Mouse (Mus musculus) erythroid progenitor cell, adult 5-6 weeks (primary cell): Measurements from ENCODE around the gene Grin2a. TPM values are rescaled to one million over a fixed set of nuclear protein-coding genes. Genes with fewer than 3 reads are reported as not detected.

Experiments
- ATAC-seq: replicated peaks from 2 replicates; pipeline ENCODE4 v1.8.0; 2016; ENCODE audit warnings: moderate number of reproducible peaks, mild to moderate bottlenecking, moderate TSS enrichment, inconsistent platforms; ENCODE audit not compliant: poor library complexity, low FRiP score, severe bottlenecking
- total RNA-seq, 2 experiments: library from RNA; stranded (forward) in 1 of 2; stranded (reverse) in 1 of 2; fragments of 150-400 nt in 1 of 2; fragments of 186-747, 209-891 nt in 1 of 2; gene quantifications; 2 replicates each; pipeline versions ENCODE4 v1.2.3 to v1.2.4; 2015 to 2017; ENCODE audit warnings: low replicate concordance in 2 of 2

The Grin2a gene
- total RNA-seq, 2 experiments from 2014 or later: not detected

DNA sequence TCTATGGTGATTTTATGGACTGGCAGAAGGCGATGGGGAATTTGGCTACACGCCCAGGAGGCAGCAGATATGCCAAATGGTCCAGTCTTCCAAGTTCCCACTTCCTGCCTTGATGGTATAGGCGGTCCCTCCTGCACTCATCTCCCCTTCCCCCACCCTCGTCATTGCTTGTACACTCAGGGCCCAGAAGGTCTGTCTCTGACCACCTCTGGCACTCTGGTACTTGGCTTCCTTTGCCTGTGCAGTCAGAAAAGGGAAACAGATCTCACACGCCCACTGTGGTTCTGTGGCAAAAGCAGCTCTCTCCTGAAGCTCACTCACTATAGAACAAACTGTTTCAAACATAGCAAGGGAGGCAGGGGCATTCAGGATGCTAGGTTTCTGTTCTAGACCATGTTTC lies 227.0 kb downstream of the Grin2a start:
- ATAC-seq: no peak

- no peak for ATAC-seq
Observed at GRCm38 (mm10) chr16:9767946-9768345, 227.4 kb downstream of the Grin2a start.

GRCm38 (mm10) chr16:9764086-9764485 lies 231.3 kb downstream of the Grin2a start:
- no peak for ATAC-seq

GRCm38 (mm10) chr16:9760347-9760746 lies 235.0 kb downstream of the Grin2a start:
- no peak for ATAC-seq

GRCm38 (mm10) chr16:9756849-9757248 lies 238.5 kb downstream of the Grin2a start:
- no peak for ATAC-seq

DNA sequence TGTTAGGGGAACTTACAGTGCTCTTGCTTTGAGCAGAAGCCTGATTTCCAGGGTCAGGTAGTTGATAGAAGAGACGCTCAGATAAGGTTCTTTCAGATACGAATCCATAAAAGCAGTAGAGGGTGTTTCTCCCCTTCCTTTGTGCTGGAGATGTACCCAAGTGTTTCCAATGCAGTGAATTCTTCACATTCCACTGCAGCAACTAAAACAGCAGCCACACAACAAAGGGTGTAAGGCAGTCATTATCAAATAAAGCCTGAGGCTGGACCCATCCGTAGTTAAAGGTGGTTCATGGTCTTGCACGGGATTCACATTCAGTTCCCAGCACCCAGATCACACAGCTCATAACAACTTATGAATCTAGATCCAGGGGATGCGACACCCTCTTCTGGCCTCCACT lies 241.3 kb downstream of the Grin2a start:
- ATAC-seq: no peak

DNA sequence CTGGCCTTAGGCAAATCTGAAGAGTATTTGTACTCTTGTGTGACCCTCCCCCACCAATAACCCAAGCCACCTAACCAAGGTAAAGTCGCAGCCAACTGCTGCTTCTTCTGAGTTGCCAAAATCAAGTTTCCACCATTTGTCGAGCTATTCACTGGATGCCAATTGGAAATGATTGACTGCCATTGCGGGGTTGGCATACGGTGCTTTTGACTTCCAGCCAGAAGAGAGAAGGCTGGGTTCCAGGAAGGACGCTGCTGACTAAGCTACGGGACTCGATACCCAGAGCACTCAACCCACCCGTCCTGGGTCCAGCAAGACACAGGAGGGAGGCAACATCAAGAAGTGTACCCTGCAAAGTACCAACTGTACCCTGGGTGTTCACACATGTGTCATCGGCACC lies 242.3 kb downstream of the Grin2a start:
- ATAC-seq: no peak

DNA sequence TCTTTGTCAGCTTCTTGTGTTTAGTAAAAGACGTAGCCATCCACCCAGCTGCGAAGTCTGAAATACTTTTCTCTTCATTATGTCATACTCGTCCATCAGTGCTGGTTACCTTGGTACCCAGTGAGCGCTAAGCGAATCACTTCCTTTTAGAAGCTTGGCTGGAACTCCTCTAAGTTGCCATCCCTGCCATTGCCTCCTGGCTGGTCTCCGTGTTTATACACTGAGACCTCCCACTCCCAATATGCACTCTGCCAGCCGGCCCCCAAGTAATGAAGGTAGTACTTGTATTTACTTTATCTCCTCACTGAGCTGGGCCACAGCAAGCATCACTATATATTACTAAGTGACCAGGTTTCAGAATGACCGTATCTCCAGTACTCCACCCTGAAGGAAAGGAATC lies 242.8 kb downstream of the Grin2a start:
- ATAC-seq: no peak

GRCm38 (mm10) chr16:9751045-9751569 lies 244.3 kb downstream of the Grin2a start:
- no peak for ATAC-seq

GRCm38 (mm10) chr16:9749661-9750060 lies 245.7 kb downstream of the Grin2a start:
- no peak for ATAC-seq

- ATAC-seq: no peak
Observed at GRCm38 (mm10) chr16:9742443-9742842, 252.9 kb downstream of the Grin2a start.

- ATAC-seq: no peak
Observed at GRCm38 (mm10) chr16:9738679-9739078, 256.7 kb downstream of the Grin2a start.

- ATAC-seq: no peak
Observed at GRCm38 (mm10) chr16:9737131-9737530, 258.2 kb downstream of the Grin2a start.

- no peak for ATAC-seq
Observed at GRCm38 (mm10) chr16:9735365-9736080, 259.8 kb downstream of the Grin2a start.

DNA sequence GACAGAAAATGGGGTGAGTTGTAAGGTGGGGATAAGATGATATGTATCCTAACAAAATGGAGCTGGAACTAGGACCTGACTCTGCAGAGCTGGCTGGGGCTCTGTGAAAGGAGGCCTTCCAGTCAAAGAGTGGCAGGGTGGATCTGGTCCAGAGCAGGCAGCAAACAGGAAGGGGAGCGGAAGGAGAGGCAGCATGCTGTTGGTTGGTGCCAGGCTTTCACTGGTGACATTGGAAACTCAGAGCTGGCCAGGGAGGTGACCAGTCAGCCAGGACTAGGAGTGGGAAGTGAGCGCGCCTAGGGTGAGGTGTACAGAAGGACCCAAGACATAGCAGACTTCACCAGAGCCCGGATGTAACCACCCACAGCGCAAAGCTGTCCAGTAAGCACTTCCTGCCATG lies 267.8 kb downstream of the Grin2a start:
- no peak for ATAC-seq

DNA sequence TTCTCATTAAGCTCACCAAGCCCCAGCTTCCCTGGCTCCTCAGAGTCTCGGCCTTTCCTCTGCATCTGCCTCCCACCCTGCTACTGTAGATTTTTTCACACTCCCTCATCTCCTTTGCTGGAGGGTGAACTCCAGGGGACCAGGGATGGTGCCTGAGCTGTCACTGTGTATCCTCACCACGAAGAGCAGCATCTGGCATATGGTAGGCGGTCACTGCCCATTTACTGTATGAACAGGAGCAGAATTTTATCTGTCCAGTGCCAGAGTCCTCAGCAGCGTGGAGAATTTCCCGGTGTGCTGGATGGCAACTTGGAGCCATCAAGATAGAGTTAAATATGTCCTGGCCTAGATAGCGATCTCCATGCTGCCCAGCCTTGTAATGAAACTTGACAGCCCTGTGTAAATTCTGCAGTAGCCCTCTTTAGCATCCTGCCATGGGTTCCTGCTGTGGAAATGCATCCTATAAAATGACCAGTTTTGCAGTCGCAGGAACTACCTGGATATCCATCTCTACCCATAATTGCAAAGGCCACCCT lies 269.7 kb downstream of the Grin2a start:
- ATAC-seq: no peak

DNA sequence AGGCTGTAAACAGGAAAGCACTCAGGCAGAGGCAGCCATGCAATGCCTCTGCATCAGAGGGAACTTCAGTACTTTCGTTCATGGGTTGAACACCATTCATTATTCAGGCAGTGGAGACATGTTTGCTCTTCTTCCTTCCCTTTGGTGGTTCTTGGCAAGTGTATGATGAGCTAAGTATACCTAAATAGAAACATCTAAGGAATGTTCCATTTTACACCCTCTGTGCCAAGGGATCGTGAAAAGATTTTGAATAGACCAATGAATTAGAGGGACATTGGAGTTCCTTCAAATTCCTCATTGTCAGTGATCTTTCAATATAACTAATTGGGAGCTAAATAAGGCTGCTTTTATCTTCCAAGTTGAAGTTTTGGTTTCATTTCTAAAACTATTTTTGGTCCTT lies 284.0 kb downstream of the Grin2a start:
- no peak for ATAC-seq

- ATAC-seq: no peak
Observed at GRCm38 (mm10) chr16:9709921-9710320, 285.4 kb downstream of the Grin2a start.

DNA sequence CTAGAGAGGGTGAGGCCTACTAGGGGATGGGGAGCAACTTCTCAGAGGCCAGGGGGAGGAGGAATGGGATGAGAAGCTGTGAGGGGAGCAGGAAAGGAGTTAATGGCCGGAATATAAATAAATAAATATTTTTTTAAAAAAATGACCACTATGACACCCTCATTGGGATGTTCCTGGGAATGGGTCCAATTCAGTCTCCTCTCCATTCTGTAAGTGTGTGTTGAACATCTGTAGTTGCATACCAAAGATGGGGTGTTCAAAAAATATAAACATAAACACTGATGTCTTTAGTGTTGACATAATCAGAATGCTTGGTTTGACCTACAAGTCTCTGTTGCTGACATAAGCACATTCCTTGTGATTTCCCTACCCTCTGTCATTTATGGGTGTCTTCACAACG lies 298.2 kb downstream of the Grin2a start:
- no peak for ATAC-seq

DNA sequence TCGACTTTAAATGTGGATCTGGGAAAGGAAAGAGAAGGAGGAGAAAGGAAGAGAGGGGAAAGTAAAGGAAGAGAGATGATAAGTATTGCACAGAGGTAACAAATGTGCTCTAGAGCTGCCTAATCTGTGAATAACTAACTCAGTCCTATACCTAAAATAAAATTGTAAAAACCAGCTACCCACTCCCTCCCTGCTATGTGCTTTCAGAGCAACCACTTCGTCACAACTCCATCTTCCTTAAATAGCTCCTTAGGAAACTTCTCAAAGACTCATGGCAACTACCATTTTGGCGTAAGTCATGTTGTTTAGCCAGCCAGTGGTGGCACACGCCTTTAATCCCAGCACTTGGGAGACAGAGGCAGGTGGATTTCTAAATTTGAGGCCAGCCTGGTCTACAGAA lies 301.3 kb downstream of the Grin2a start:
- ATAC-seq: no peak

- no peak for ATAC-seq
Observed at GRCm38 (mm10) chr16:9688523-9689140, 306.7 kb downstream of the Grin2a start.
